Mouse (Mus musculus) gastrocnemius, postnatal 25 days (tissue): ENCODE results near the gene Plxna3. TPM values are rescaled to one million over a fixed set of nuclear protein-coding genes. Genes with fewer than 3 reads are reported as not detected.
"Not testable (repeated sequence)": the region's sequence is repeated elsewhere in the genome, so short reads cannot be mapped to it uniquely, and the experiment has no call there.

Experiments used
- DNase-seq: peaks from one replicate; pipeline ENCODE4 v3.0.0; 2022
- long read RNA-seq, 2 experiments: library from polyadenylated mRNA; stranded (forward); transcript quantifications; one replicate each; pipeline ENCODE4 v2.0.0; 2021
- total RNA-seq, 2 experiments: library from RNA; stranded (reverse); gene quantifications; 1 replicate in 1 of 2; 2 replicates in 1 of 2; pipeline ENCODE4 v1.2.3; 2021

Plxna3 gene
- total RNA-seq = under 1 TPM; 0.46 to 0.94 TPM
- long read RNA-seq, experiment 1 = 0 reads
- long read RNA-seq, experiment 2 = 0 reads

DNA sequence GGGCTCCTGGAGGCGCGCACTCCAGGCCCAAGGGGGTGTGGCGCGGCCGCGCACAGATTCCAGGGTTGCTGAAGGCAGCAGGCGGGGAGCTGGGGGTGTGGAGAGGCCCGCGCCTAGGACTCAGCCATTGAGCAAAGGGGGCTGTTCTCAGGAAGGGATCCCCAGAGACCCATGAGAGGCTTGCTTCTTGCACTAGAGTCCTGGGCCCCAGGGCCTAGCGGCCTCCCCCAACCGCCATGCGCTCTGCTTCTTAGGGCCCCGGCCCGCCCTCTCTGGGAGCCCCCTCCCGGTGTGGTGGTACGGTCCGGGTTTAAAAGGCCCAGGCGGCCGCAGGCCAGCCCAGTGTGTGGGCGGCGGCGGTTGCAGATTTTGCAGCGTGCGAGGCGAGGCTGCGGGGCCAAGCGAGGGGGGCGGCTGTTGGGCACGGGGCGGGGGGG lies at the start of gene Plxna3:
Gene Plxna3 (plus strand): TSS at position 342 of the 437 bp plus-strand sequence.
- DNase-seq = peak; percentile 65

DNA sequence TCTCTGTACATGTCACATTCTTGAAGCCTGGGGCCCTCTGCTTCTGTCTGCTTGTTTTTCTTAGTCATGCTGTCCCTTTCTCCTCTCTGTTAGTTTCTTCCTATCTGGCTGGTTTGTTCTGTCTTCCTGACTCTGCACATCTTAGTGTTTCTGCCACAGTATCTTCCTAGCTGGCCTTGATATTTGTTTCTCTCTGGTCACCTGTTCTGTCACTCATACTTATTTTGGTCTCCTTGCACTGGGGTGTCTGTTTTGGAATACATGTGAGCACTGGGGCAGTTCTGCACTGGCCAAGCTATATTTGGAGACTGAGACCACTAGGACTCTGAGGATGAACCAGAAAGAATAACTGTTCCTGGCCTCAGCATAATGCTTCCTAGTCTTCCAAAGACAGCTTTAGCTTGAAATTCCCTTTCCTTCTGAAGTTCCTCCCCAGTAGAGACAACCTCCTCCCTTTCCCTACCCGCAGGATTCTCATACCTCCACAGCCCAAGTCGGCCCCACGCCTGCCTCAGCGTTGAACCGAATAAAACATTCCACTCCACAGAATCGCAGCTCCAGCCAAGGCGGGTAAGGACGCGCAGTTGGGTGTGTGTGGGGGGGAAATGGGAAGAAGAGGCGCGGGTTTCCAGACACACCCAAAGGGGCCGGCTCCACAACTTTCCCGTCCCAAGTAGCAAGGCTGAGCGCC lies 47.7 kb upstream of the Plxna3 start:
- DNase-seq = no peak

DNA sequence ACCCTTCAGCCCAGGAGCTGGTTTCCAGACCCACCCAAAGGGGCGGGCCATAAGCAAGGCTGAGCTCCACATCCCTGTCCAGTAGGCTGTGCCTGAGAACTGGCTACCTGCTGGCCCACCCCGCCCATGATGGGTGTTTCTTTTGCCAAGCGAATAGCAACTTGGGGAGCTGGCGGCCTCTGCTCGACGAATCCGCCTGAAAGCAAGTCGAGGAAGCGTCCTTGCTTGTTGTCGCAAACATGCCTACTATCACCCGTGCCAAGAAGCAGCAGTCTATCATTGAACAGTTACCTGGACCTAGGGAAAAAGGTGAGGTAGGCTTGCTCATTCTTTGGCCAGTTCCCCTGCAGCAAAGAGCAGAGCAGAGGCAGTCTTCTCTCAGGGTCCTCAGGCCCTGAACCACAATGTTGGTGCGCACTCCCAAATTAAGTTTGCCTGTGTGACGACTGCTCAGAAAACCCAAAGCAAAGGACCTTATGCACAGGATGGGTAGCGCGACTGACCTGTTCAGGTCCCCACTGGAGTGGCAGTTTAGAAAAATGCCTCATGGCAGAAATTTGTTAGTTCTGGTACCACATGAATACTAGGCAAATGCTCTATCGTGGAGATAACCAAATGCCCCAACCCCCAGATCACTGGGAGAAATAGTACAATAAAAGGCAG lies 47.0 kb upstream of the Plxna3 start, which contains the start of the genes Taz and Dnase1l1:
Gene Taz (plus strand): TSS at position 181 of the 663 bp plus-strand sequence.
Gene Dnase1l1 (minus strand): TSS at position 606 of the 663 bp plus-strand sequence.
- peak; percentile 90 for DNase-seq

DNA sequence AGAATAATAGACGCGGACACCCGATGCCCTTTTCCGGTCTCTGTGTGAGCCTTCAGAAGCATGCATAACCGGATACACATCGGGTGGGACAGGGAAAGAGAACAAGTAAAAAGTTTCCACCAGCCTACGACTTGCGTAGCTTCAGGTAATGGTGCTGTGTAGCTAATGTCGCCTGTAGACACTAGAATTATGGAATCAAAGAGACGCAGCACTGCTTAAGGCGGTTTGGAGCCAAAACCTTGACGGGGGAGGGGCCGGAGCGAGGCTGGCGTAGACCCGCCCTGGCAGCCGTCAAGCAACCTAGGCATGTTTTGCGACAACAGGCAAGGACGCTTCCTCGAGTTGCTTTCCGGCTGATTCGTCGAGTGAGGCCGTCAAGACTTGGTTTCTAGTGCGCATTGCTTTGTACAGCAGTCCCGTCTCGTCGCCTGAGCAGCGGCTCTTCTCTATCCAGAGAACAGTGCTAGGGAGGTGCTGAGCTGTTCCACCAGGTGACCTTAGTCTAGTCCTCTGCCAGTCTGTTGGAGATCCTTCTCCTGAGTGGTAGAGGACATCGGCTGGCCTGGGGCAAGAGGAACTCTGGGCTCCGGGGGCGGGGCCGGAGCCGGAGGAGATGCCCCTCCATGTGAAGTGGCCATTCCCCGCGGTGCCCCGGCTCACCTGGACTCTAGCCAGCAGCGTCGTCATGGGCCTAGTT lies 46.3 kb upstream of the Plxna3 start:
- peak; percentile 84 for DNase-seq

DNA sequence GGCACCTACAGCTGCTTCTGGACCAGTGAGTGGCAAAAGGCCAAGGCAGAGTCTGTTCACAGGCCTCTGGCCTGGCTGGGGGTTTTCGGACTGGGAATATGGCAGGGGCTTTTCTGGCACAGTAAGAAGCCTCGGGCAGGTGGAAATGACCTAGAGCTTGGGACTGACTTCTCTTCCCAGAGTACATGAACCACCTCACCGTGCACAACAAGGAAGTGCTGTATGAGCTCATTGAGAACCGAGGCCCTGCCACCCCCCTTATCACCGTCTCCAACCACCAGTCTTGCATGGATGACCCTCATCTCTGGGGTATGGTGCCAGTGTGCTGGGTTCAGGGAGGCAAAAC lies 45.8 kb upstream of the Plxna3 start:
- DNase-seq = no peak

DNA sequence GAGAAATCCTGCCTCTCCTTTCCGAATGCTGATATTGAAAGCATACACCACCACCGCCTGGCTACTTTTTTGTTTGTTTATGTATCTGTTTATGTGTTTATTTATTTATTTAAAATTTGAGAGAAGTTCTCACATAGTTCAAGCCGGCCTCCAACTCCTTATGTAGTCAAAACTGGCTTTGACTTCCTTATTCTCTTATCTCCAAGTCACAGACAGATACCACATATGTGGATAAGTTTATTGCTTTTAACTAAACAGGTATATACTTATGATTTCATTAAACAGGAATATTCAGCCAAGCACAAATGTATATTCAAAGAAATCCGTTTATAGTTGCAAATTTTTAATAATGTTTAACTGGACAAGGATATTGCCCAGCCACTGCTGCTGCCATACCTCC lies 35.4 kb upstream of the Plxna3 start:
- no peak for DNase-seq

DNA sequence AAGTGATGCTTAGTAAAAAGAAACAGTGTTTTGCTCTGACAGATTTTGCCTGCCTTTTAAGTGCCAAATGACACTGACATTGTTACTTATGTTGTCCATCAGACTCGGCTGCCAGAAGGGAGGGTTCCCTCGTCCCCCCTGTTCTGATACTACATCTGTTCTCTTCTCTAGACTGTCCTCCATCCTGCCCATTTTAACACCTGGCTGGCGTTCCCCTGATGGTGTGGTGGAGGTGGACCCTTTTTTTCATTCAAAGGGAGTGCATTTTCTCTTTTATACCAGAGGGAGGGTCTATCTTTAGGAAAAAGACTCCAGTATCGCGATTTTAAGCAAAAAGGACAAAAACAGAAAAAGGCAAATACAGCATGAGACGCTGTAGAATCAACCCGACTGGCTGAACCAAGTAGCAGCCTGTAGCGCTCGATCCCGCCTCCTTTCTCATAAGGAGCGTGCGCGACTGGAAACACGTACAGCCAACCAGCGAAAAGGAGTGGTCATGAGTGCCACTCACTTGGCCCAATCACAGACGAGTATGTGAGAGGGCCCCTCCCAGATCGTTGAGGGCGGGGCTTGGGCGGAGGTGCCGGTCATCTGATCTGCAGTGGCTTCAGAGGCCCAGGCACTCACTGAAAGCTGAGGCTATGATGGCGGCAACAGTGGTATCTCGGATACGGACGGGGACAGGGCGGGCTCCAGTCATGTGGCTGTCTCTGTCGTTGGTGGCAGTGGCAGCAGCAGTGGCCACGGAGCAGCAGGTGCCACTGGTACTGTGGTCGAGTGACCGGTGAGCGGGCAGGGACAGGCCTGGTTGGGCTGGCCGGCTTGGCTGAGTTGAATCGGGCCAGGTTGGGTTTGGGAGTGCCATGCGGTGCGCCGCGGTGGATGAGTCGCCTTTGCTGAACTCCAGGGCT lies 32.1 kb upstream of the Plxna3 start, which contains the start of gene Atp6ap1:
Gene Atp6ap1 (plus strand): TSS at position 560 of the 911 bp plus-strand sequence.
- peak; percentile 93 for DNase-seq

DNA sequence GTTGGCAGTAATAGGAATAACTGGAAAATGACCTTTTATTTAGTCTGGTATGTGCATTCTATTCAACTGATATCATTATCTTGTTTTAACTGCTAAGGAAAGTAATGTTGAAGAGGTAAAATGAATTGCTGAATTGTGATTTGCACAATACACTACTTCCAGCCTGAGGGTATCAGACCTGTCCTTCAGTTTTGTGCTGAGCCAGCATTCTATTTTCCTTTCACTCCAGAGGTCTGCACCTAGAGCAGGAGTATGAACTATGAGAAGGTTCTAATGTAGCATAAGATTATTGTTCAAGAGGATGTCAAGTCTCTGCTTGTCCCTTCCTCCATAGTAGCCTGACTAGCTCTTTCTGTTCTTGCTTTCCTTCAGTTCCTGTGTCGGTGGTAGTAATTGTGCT lies 30.5 kb upstream of the Plxna3 start:
- DNase-seq = no peak

DNA sequence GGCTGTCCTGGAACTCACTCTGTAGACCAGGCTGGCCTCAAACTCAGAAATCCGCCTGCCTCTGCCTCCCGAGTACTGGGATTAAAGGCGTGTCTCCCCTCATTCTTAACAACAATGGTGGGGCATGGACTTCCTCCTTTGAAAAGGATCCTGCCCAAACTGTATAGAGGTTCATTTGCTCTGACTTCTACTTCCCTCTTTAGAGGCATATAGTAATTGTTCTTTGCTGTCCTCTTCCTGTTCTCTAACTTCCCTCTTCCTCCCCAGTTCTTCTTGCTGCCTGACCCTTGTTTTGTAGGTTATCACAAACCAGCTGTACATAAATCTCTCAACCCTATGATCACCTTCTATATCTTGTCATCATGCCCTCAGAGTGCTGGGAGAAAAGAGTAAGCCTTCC lies 29.1 kb upstream of the Plxna3 start:
- DNase-seq = no peak

DNA sequence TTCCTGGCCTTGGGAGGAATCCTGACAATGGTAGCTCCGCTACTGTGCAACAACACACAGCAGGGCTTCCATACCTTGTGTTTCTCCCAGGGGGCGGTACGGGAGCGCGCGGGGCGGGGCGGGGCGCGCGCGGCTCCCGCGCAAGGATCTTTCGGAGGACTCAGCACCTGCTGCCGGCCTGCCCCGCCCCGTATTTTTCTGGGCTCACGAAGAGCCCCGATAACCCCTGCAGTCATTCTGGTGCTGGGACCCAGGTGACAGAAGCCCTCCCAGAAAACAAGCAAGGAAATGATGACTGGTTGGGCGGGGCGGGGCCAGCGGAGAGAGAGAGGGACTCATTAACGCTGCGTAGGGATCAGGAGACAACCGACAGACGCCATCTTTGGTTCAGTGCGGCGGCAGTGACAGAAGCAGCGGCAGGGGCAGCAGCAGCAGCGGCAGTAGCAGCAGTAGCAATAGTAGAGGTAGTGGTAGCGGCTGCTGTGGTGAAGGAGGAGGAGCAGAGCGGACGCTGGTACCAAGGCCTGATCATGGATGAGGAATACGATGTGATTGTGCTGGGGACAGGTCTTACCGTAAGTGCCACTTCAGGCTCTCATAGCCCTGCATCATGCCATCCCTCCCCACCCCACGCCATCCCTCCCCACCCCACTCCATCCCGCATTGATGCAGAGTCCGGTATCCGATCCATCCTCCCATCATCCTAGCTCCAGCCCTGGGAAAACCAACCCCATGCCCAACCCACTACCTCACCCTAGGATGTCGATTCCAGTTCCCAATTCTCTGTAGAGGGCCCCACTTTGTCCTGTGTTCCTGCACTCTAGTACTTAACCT lies 23.8 kb upstream of the Plxna3 start, which contains the start of gene Gdi1:
Gene Gdi1 (plus strand): TSS at position 132 of the 834 bp plus-strand sequence.
- DNase-seq = peak; percentile 69

DNA sequence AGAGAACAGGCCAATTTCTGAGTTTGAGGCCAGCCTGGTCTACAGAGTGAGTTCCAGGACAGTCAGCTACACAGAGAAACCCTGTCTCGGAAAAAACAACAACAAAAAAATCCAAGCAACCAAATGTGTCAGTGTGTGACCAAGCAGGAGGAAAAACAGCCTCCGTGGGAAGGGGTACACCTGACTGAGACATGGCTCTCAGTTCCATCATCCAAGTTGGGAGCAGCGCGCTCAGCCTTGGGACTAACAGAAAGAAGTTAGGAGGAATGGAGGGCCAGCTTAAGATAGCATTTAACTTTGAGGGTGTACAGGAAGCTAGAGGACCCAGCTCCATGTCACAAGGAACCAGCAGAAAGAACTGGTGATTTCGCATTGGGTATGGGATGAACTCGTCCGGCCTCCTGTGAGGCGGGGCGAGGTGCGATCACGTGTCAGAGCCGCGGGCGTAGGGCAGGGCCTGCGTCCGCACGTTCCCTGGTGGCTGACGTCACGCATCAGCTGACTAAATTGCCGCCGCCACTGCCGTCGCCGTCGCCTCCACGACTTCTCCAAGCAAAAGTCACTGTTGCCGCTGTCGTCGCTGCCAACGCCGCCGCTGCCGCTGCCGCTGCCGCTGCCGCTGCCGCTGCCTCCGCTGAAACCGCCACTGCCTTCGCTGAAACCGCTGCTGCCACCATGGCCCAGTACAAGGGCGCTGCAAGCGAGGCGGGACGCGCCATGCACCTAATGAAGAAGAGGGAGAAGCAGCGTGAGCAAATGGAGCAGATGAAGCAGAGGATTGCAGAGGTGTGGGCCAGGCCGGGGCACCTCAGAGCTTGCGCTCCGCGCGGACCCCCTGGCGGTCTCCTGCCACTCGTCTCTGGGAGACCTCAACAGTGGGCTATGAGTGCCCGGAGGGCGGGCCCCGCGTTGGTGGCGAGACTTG lies 16.1 kb upstream of the Plxna3 start, which contains the start of gene Fam50a:
Gene Fam50a (plus strand): TSS at position 494 of the 925 bp plus-strand sequence.
- peak; percentile 88 for DNase-seq

DNA sequence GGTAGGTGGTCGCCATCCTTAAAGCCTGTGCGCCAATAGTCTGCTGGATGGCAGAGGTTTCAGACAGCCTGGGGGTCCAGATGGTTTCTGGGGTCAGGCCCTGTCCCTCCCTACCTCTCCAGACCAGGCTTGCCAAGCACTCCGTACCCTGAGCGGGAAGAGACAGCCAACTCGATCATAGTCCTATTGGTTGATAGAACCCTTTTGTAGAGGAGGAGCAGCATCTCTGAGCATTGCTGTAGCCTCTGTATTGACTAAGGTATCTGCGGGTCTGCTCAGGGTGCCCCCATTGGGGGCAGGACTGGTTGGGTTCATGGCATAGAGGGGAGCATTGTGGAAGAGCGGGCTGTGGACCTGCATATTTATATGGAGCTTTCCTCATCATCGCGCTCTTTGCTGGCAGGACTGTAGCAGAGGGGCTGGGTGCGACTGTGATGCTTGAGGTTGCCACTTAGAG lies 377 bp downstream of the Plxna3 start:
- DNase-seq = no peak

DNA sequence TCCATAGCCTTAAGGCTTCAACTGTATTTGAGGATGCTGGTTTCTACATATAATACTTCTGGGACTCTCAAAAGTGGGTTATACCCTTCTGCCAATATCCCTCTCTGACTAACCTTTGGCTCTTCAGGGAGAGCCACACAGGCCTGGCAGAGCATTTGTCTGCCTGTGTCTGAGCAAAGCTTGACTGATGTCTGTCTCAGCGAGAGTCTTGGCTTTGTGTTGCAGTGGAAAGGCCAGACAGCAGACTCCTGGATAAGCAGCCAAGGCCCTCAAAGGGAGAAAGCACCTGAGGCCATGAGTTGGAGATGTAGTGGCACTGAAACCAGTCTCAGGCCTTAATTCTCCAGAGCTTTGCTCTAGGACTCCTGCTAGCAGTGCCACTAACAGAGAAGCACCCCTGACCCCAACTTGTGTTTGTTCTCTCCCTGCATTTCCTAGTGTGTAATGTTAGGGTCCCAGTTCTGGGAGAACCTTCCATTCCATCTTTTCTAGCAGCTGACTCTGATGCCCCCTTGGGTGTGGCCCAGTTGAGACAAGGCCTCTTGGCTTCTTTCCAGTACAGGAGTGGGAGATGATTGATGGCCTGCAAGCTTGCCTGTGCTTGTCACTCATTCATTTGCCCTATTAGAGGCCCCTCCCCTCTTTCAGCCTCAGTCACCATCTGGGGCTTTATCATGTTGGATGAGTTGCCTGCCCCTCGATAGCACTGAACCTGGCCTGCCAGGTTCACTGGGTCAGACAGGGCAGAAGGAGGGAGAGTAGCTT lies 1.5 kb downstream of the Plxna3 start:
- no peak for DNase-seq

DNA sequence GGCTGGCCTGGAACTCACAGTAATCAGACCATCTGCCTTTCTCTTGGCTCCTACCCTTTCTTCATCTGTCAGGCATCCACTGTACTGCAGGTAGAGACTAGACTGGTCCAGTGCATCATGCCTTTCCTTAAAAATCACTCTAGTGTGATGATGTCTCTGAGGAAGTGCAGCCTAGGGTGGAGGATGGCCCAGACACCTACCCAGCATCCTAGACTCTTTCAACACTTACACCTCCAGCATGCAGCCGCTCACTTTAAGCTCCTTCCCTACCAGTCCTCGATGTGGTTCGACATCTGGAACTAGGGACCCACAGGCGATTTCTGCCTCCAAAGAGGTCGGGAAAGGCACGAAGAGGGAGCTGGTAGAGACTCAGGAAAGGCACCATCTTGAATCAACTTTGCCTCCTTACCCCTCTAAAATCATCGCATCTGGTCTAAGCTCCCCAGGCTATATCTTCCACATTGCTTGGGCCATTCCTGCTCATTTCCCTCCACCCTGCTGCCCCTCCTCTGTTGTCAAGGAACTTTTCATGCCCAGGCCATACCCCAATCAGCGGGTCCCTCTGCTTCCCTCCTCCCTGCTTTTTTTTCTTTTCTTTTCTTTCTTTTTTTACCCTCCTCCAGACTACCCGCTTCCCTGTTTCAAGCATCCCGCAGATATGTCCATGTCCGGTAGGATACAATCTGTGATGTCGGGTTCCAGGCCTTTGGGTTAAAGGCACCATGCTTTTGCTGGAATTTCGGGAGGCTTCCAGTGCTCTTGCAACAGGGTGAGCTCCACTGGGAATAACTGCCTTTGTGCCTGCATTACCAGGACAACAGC lies 24.0 kb downstream of the Plxna3 start:
- DNase-seq = no peak

DNA sequence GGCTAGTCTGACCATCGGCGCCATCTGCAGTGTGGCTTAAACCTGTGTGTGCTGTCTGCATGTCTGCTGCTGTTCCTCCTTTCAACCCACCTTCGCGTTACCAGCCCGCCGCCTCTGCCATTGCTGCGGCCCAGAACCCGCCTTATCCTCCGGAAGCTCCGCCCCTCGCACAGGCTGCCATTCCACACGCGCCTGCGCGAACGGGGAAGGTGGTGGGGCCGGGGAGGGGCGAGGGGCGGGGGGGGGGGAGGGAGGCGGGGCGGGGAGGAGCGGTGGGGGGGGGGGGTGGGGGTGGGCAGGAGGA lies 24.6 kb downstream of the Plxna3 start, which contains the start of gene Lage3:
Gene Lage3 (minus strand): TSS at position 152 of the 304 bp plus-strand sequence.
- DNase-seq = peak; percentile 69

DNA sequence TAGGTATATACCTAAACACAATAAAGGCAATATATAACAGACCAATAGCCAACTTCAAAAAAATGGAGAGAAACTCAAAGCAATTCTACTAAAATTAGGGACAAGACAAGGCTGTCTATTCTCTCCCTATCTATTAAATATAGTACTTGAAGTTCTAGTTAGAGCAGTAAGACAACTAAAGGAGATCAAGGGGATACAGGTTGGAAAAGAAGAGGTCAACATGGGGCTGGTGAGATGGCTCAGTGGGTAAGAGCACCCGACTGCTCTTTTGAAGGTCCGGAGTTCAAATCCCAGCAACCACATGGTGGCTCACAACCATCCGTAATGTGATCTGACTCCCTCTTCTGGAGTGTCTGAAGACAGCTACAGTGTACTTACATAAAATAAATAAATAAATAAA lies 28.2 kb downstream of the Plxna3 start:
- not testable (repeated sequence) for DNase-seq

DNA sequence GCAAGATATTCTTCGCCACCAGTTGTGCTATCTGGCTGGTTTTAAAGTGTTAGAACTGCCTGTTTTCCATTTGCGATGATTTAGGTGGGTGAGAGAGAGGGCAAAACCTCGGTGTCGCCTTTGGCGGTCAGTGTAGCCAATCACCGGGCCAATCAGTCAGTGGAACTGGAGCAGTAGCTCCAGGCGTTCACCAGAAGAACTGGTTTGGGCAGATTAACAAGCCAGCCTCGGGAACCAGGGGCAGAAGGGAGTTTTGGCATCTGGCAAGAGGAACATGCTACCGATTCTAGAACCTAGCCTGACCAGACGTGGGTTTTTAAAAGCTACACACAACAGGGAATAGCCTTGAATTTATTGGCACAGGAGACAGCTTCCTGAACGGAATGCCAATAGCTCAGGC lies 30.3 kb downstream of the Plxna3 start:
- DNase-seq = no peak

DNA sequence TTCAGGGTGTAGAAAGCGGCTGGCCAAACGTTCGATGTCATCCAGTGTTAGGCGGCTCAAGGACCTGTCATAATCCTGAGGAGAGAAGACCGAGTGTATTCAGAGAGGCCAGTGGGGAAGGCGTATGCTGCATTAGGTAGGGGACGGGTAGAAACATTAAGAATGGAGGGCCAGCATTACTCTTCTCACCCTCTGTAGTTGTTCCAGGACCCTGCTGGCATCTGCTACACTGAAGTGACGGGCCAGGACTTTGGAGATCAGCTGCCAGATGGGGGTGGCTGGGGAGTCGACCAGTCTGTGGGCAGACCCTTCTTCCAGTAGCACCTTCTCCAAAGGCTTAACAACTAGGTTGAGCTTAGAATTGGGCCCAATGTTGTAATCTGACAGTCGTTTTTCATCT lies 38.6 kb downstream of the Plxna3 start:
- no peak for DNase-seq
